Mouse (Mus musculus) hindbrain, postnatal 0 days (tissue): ENCODE measurements around the gene Foxf1. TPM values are rescaled to one million over a fixed set of nuclear protein-coding genes. Genes with fewer than 3 reads are reported as not detected.

Experiments used
- ATAC-seq: fragments of 200-750 bp; cut with Nextera tagmentation; 2 replicates; pipeline ENCODE4 v1.8.0; 2017; ENCODE audit warnings: mild to moderate bottlenecking, moderate TSS enrichment, moderate library complexity
- DNase-seq: peaks from one replicate; pipeline ENCODE4 v3.0.0-alpha.2; 2015; ENCODE audit warnings: low spot score
- H3K27ac ChIP-seq: fragments of 300-500 bp; sonication (generic); 2 replicates; pipeline ENCODE4 v1.5.1; 2014; ENCODE audit warnings: mild to moderate bottlenecking
- H3K27me3 ChIP-seq: fragments of 300-500 bp; sonication (generic); 2 replicates; pipeline ENCODE4 v1.6.1; 2014; ENCODE audit warnings: low read length, mixed read lengths; ENCODE audit not compliant: insufficient read depth
- H3K36me3 ChIP-seq: fragments of 300-500 bp; sonication (generic); 2 replicates; pipeline ENCODE4 v1.6.1; 2014; ENCODE audit warnings: low read length, mixed read lengths; ENCODE audit not compliant: insufficient read depth
- H3K4me1 ChIP-seq: fragments of 300-500 bp; sonication (generic); 2 replicates; pipeline ENCODE4 v1.6.1; 2014; ENCODE audit warnings: antibody characterized with exemption, low read length, mixed read lengths; ENCODE audit not compliant: insufficient read depth
- H3K4me2 ChIP-seq: fragments of 300-500 bp; sonication (generic); 2 replicates; pipeline ENCODE4 v1.6.1; 2014; ENCODE audit warnings: low read depth, mild to moderate bottlenecking, low read length, moderate library complexity, mixed read lengths
- H3K4me3 ChIP-seq: fragments of 300-500 bp; sonication (generic); 2 replicates; pipeline ENCODE4 v1.5.1; 2014; ENCODE audit warnings: low read length
- H3K9ac ChIP-seq: fragments of 300-500 bp; sonication (generic); replicated peaks from 2 replicates; pipeline ENCODE4 v1.6.1; 2014; ENCODE audit warnings: mild to moderate bottlenecking, low read length, moderate library complexity, mixed read lengths
- H3K9me3 ChIP-seq: fragments of 300-500 bp; sonication (generic); 2 replicates; pipeline ENCODE4 v1.6.1; 2016; ENCODE audit warnings: low read length, mixed read lengths
- CTCF ChIP-seq: IDR thresholded peaks from 2 replicates; pipeline ENCODE4 v1.5.1; 2016; ENCODE audit warnings: antibody characterized with exemption, control low read depth, low read depth
- WGBS: fragments of 180-500 bp; shearing (Covaris S2); extraction: QIAGEN DNeasy Blood & Tissue Kit; methylation state at CpG from one replicate; pipeline ENCODE4 v1.1.7; 2014; 5-methylcytosine and 5-hydroxymethylcytosine counted together
- polyA plus RNA-seq: library from polyadenylated mRNA; unstranded; fragments of >200 nt; fragmentation: Nextera tagmentation; extraction: Ambion mirVana; gene quantifications from 2 replicates; pipeline ENCODE4 v1.2.1, GENCODE M21; 2015
- total RNA-seq: library from RNA; depleted of rRNA; stranded (reverse); fragments of >200 nt; gene quantifications from 2 replicates; pipeline ENCODE4 v1.2.3, GENCODE M21; 2014

Foxf1 gene
- total and polyA plus RNA-seq, 2 experiments from 2014 or later: 1.4 to 1.9 TPM

- no peak overlapping the region for H3K27ac ChIP-seq
- WGBS: 5% methylated on average over 10 of the region's 10 CpGs
- H3K36me3 ChIP-seq: no peaks in the 10 kb centered on the region
- peaks cover 90% of the 10 kb centered on the region for H3K27me3 ChIP-seq
- no peak overlapping the region for H3K4me2 ChIP-seq
- DNase-seq (no peak), ATAC-seq (no peak)
- no peak overlapping the region for H3K9ac ChIP-seq
- H3K9me3 ChIP-seq: no peaks in the 10 kb centered on the region
- no peaks in the 10 kb centered on the region for H3K4me1 ChIP-seq
- no peak for TF ChIP-seq CTCF
- no peak overlapping the region for H3K4me3 ChIP-seq
Measured at GRCm38 (mm10) chr8:121074848-121075145, 9.4 kb upstream of the Foxf1 start.

DNA sequence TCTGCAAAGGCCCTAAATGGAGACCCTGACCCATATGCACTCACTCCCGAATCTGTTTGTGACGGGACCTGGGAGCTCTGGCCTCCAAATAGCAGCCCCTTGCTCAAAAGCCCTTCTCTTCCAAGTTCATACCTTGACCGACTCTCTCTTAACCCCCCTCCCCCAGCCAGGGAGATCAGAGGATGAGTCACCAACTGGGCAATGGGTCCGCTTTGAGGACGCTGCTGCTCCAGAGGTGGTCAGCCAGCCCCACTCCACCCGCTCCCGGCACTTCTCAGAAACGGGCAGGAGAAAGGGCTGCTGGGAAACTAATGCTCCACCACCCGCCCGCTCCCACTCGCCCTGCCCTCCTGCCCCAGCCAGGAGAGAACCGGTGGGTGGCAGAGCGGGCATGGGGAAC lies 8.2 kb upstream of the Foxf1 start:
- no peak overlapping the region for H3K9ac ChIP-seq
- no peak for DNase-seq
- no peak for ATAC-seq
- no peaks in the 10 kb centered on the region for H3K9me3 ChIP-seq
- TF ChIP-seq CTCF: no peak
- no peaks in the 10 kb centered on the region for H3K36me3 ChIP-seq
- 3% methylated on average over 13 of the region's 13 CpGs for WGBS
- H3K4me1 ChIP-seq: no peaks in the 10 kb centered on the region
- H3K27me3 ChIP-seq: peaks cover 90% of the 10 kb centered on the region
- H3K27ac ChIP-seq: no peak overlapping the region
- no peak overlapping the region for H3K4me2 ChIP-seq
- no peak overlapping the region for H3K4me3 ChIP-seq

DNA sequence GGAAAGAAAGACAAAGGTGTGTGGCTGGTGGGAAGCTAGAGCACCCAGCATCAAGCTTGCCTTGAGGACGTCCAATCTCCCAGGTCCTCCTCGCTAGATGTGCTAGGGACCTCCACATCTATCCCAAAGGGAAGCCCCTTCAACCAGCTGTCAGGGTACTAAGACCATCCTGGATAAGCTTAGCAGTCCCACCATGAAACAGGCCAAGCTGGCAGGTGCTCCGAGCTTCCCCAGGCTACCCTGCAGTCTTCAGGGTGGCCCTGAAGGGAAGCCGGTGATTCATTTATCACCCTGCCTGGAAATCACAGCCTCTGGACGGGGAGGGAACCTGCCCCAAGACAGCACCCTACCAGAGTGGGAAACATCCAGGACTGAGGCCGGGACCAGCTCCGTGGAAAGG lies 7.6 kb upstream of the Foxf1 start:
- TF ChIP-seq CTCF: no peak
- H3K4me2 ChIP-seq: no peak overlapping the region
- peaks cover 90% of the 10 kb centered on the region for H3K27me3 ChIP-seq
- H3K4me3 ChIP-seq: no peak overlapping the region
- no peak overlapping the region for H3K27ac ChIP-seq
- 4% methylated on average over 7 of the region's 7 CpGs for WGBS
- ATAC-seq: no peak
- H3K9ac ChIP-seq: no peak overlapping the region
- no peaks in the 10 kb centered on the region for H3K36me3 ChIP-seq
- no peak for DNase-seq
- no peaks in the 10 kb centered on the region for H3K4me1 ChIP-seq
- H3K9me3 ChIP-seq: no peaks in the 10 kb centered on the region

GRCm38 (mm10) chr8:121078721-121079120 lies 5.5 kb upstream of the Foxf1 start:
- no peak for TF ChIP-seq CTCF

GRCm38 (mm10) chr8:121079201-121079600 lies 5.0 kb upstream of the Foxf1 start:
- WGBS: 3% methylated on average over 7 of the region's 7 CpGs
- DNase-seq (no peak), ATAC-seq (no peak)
- no peak overlapping the region for H3K4me2 ChIP-seq
- peaks cover 97% of the 10 kb centered on the region for H3K27me3 ChIP-seq
- H3K9ac ChIP-seq: no peak overlapping the region
- no peak overlapping the region for H3K4me3 ChIP-seq
- H3K9me3 ChIP-seq: no peaks in the 10 kb centered on the region
- TF ChIP-seq CTCF: no peak
- no peaks in the 10 kb centered on the region for H3K36me3 ChIP-seq
- H3K27ac ChIP-seq: no peak overlapping the region
- H3K4me1 ChIP-seq: no peaks in the 10 kb centered on the region

More at GRCm38 (mm10) chr8:121078721-121079120, 5.5 kb upstream of the Foxf1 start:
- H3K9ac ChIP-seq: no peak overlapping the region
- no peak overlapping the region for H3K27ac ChIP-seq
- H3K4me1 ChIP-seq: no peaks in the 10 kb centered on the region
- no peak overlapping the region for H3K4me3 ChIP-seq
- no peaks in the 10 kb centered on the region for H3K36me3 ChIP-seq
- H3K4me2 ChIP-seq: no peak overlapping the region
- ATAC-seq (no peak), DNase-seq (no peak)
- WGBS: 4% methylated on average over 14 of the region's 14 CpGs
- peaks cover 97% of the 10 kb centered on the region for H3K27me3 ChIP-seq
- H3K9me3 ChIP-seq: no peaks in the 10 kb centered on the region

- H3K27ac ChIP-seq: no peak overlapping the region
- DNase-seq: no peak
- H3K4me3 ChIP-seq: no peak overlapping the region
- peaks cover 98% of the 10 kb centered on the region for H3K27me3 ChIP-seq
- 5% methylated on average over 12 of the region's 12 CpGs for WGBS
- no peak overlapping the region for H3K4me2 ChIP-seq
- H3K36me3 ChIP-seq: no peaks in the 10 kb centered on the region
- H3K9me3 ChIP-seq: no peaks in the 10 kb centered on the region
- no peaks in the 10 kb centered on the region for H3K4me1 ChIP-seq
- ATAC-seq: no peak
- H3K9ac ChIP-seq: no peak overlapping the region
- no peak for TF ChIP-seq CTCF
Measured at GRCm38 (mm10) chr8:121079944-121080343, 4.2 kb upstream of the Foxf1 start.

- H3K27me3 ChIP-seq: peaks cover 98% of the 10 kb centered on the region
- no peaks in the 10 kb centered on the region for H3K36me3 ChIP-seq
- ATAC-seq (no peak), DNase-seq (no peak)
- H3K9ac ChIP-seq: no peak overlapping the region
- no peak for TF ChIP-seq CTCF
- 2% methylated on average over 49 of the region's 49 CpGs for WGBS
- no peaks in the 10 kb centered on the region for H3K4me1 ChIP-seq
- H3K9me3 ChIP-seq: no peaks in the 10 kb centered on the region
- no peak overlapping the region for H3K4me2 ChIP-seq
- H3K27ac ChIP-seq: no peak overlapping the region
- H3K4me3 ChIP-seq: no peak overlapping the region
Measured at GRCm38 (mm10) chr8:121080361-121081090, 3.7 kb upstream of the Foxf1 start.
